Mouse (Mus musculus) midbrain, postnatal 0 days (tissue): Measurements from ENCODE around the gene Inhbc. TPM values are rescaled to one million over a fixed set of nuclear protein-coding genes. Genes with fewer than 3 reads are reported as not detected.

Source experiments
- ATAC-seq: fragments of 200-750 bp; cut with Nextera tagmentation; 2 replicates; pipeline ENCODE4 v1.8.0; 2017; ENCODE audit warnings: moderate number of reproducible peaks, mild to moderate bottlenecking, moderate TSS enrichment, moderate library complexity; ENCODE audit not compliant: low FRiP score
- DNase-seq: peaks from one replicate; pipeline ENCODE4 v3.0.0-alpha.2; 2015; ENCODE audit warnings: low spot score
- H3K27ac ChIP-seq: fragments of 300-500 bp; sonication (generic); 2 replicates; pipeline ENCODE4 v1.5.1; 2014; ENCODE audit warnings: low read depth, mild to moderate bottlenecking, low read length, mixed read lengths
- H3K27me3 ChIP-seq: fragments of 300-500 bp; sonication (generic); 2 replicates; pipeline ENCODE4 v1.6.1; 2014; ENCODE audit warnings: low read length, control low read depth, mixed read lengths; ENCODE audit not compliant: insufficient read depth
- H3K36me3 ChIP-seq: fragments of 300-500 bp; sonication (generic); 2 replicates; pipeline ENCODE4 v1.6.1; 2014; ENCODE audit warnings: low read length, control low read depth, mixed read lengths; ENCODE audit not compliant: insufficient read depth
- H3K4me1 ChIP-seq: fragments of 300-500 bp; sonication (generic); 2 replicates; pipeline ENCODE4 v1.6.1; 2014; ENCODE audit warnings: mild to moderate bottlenecking, control low read depth, antibody characterized with exemption, low read length, mixed read lengths; ENCODE audit not compliant: insufficient read depth
- H3K4me2 ChIP-seq: fragments of 300-500 bp; sonication (generic); 2 replicates; pipeline ENCODE4 v1.6.1; 2014; ENCODE audit warnings: low read depth, mild to moderate bottlenecking, low read length, mixed read lengths; ENCODE audit not compliant: poor library complexity, severe bottlenecking
- H3K4me3 ChIP-seq: fragments of 300-500 bp; sonication (generic); 2 replicates; pipeline ENCODE4 v1.5.1; 2014; ENCODE audit warnings: low read depth, mild to moderate bottlenecking, low read length, moderate library complexity
- H3K9ac ChIP-seq: fragments of 300-500 bp; sonication (generic); replicated peaks from 2 replicates; pipeline ENCODE4 v1.6.1; 2014; ENCODE audit warnings: mild to moderate bottlenecking, low read length, moderate library complexity, mixed read lengths; ENCODE audit not compliant: poor library complexity, severe bottlenecking
- H3K9me3 ChIP-seq: fragments of 300-500 bp; sonication (generic); 2 replicates; pipeline ENCODE4 v1.6.1; 2016; ENCODE audit warnings: low read length, control low read depth
- CTCF ChIP-seq: IDR thresholded peaks from 2 replicates; pipeline ENCODE4 v1.5.1; 2016; ENCODE audit warnings: antibody characterized with exemption, mild to moderate bottlenecking
- WGBS: fragments of 180-500 bp; shearing (Covaris S2); extraction: QIAGEN DNeasy Blood & Tissue Kit; methylation state at CpG from one replicate; pipeline ENCODE4 v1.1.7; 2014; 5-methylcytosine and 5-hydroxymethylcytosine counted together
- polyA plus RNA-seq: library from polyadenylated mRNA; unstranded; fragments of >200 nt; fragmentation: Nextera tagmentation; extraction: Ambion mirVana; gene quantifications from 2 replicates; pipeline ENCODE4 v1.2.1, GENCODE M21; 2015
- total RNA-seq: library from RNA; depleted of rRNA; stranded (reverse); fragments of >200 nt; gene quantifications from 2 replicates; pipeline ENCODE4 v1.2.3, GENCODE M21; 2014

Gene Inhbc
- total and polyA plus RNA-seq, 2 experiments from 2014 or later, result not detected

DNA sequence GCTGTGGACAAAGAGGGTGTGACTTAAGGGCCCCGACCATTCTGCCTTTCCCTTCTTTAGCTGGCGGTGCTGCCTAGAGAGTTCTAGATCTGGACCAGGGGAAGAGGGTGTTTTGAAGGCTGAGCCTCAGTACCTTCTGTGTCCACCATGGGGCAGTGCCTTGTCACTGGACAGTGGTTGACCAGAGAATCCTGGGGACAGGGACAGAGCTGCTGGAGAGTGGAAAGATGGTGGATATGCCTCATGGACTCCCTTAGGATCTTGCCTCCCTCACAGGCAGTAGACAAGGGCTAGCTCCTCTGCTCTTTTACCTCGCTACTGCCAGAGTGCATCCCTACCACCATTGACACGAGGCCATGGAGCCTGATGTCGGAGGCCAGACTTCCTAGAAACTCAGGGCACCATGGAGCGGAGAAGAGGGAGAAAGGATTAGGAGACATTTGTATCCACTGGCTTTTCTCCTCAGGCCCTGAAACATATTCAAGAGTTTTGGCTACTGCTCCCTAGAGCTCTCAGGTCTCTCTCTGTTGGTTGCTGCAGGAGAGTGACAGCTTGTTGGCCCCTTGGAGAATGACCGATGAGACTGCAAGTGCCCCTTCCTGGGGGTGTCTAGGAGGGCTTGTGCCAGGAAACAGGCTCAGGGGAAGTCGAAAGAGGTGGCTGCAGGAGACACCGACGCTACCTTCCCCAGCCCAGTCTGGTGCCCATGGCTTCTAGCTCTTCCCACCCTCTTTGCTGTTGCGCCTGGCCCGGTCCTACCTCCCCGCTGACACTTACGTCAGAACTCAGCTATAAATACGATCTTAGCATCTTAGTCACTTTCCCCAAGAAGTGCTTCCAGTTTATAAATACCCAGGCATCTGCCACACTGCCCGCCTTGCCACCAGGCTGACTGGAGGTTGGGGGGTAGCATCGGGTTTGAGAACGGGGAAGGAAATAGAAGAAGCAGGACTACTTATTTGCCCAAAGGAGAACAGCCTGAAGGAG lies 16.0 kb downstream of the Inhbc start, which contains the start of gene Inhbe:
TSS of gene Inhbe (minus strand) at position 503 of the 987 bp plus-strand sequence.
- TF ChIP-seq CTCF, result peak; percentile 52
- H3K36me3 ChIP-seq, result no peaks in the 10 kb centered on the region
- H3K4me3 ChIP-seq, result no peak within 1 kb of the TSS
- ATAC-seq (no peak), DNase-seq (no peak)
- WGBS, result 89% methylated on average over 18 of the region's 18 CpGs
- H3K4me2 ChIP-seq, result no peak within 1 kb of the TSS
- H3K9ac ChIP-seq, result no peak within 1 kb of the TSS
- no peak within 1 kb of the TSS for H3K27ac ChIP-seq
- peaks cover 4% of the 10 kb centered on the region; the same call in 1 of the 2 replicates for H3K4me1 ChIP-seq
- no peaks in the 10 kb centered on the region for H3K27me3 ChIP-seq
- H3K9me3 ChIP-seq, result no peaks in the 10 kb centered on the region

DNA sequence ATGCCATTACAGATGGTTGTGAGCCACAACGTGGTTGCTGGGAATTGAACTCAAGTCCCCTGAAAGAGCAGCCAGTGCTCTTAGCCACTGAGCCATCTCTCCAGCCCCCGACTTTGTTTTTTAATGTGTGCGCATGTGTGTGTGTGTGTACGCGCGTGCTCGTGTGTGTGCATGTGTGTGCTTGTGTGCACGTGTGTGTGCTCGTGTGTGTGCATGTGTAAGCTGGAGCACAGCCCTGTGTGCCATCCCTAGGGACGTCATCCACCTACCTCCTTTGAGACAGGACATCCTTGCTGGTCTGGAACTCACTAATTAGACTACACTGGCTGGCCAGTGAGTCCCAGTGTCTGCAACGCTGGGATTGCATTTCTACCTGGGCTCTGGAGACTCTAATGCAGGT lies 17.5 kb downstream of the Inhbc start:
- H3K4me3 ChIP-seq, result no peak overlapping the region
- H3K4me2 ChIP-seq, result no peak overlapping the region
- WGBS, result 91% methylated on average over 11 of the region's 11 CpGs
- H3K9me3 ChIP-seq, result no peaks in the 10 kb centered on the region
- no peak overlapping the region for H3K9ac ChIP-seq
- no peaks in the 10 kb centered on the region for H3K36me3 ChIP-seq
- no peak for ATAC-seq
- H3K4me1 ChIP-seq, result peaks cover 4% of the 10 kb centered on the region; the same call in 1 of the 2 replicates
- no peak for DNase-seq
- TF ChIP-seq CTCF, result no peak
- no peaks in the 10 kb centered on the region for H3K27me3 ChIP-seq
- H3K27ac ChIP-seq, result no peak overlapping the region

DNA sequence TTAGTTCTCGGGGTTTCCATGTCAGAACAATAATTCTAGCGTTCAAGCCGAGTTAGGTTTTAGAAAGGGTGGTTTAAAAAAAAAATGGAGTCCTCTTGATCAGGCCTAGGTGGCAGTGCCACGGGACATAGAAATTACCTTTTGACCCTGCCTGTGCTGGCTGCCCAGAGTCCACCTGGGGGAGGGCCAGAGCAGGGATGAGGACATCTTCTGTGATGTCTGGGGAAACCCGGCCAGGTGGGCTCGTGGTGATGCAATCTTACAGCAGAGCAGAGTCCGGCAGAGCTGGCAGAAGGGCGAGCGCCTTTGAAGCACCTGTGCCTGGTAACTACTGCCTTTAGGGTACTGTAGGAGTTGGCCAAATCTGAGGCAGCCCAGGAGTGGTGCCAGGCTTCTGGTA lies 18.0 kb downstream of the Inhbc start:
- Histone ChIP-seq H3K4me3 (no peak overlapping the region), H3K9ac (no peak overlapping the region), H3K27ac (no peak overlapping the region), H3K4me2 (no peak overlapping the region), H3K36me3 (no peaks in the 10 kb centered on the region), H3K9me3 (no peaks in the 10 kb centered on the region), H3K4me1 (peaks cover 4% of the 10 kb centered on the region; the same call in 1 of the 2 replicates), H3K27me3 (no peaks in the 10 kb centered on the region)
- 93% methylated on average over 9 of the region's 9 CpGs for WGBS
- no peak for DNase-seq
- ATAC-seq, result no peak
- no peak for TF ChIP-seq CTCF

DNA sequence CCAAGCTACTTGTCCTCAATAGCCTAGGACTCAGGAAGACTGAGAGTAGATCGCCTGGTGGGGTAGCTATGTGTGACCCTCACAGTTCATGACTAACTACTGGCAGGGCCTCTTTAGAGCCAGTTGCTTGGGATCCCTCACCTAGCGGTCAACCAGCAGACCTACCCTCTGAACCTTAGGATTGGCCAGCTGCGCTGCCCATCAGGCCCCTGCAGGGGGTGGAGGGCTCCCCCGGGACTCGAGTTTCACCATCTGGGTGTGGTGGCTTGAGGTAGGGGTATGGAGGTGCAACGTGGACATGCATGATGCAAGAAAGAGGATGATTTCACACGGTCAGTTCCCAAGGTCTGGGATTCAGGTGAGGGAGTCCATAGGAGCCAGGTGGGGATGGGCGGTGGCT lies 18.5 kb downstream of the Inhbc start:
- H3K4me2 ChIP-seq, result no peak overlapping the region
- no peak overlapping the region for H3K4me3 ChIP-seq
- H3K9me3 ChIP-seq, result no peaks in the 10 kb centered on the region
- TF ChIP-seq CTCF, result no peak
- ATAC-seq (no peak), DNase-seq (no peak)
- H3K9ac ChIP-seq, result no peak overlapping the region
- H3K4me1 ChIP-seq, result peaks cover 4% of the 10 kb centered on the region; the same call in 1 of the 2 replicates
- no peaks in the 10 kb centered on the region for H3K27me3 ChIP-seq
- 78% methylated on average over 8 of the region's 8 CpGs for WGBS
- H3K36me3 ChIP-seq, result no peaks in the 10 kb centered on the region
- H3K27ac ChIP-seq, result no peak overlapping the region

- H3K4me3 ChIP-seq, result no peak overlapping the region
Measured at GRCm38 (mm10) chr10:127351285-127351595, 19.0 kb downstream of the Inhbc start.

More at GRCm38 (mm10) chr10:127351285-127351595, 19.0 kb downstream of the Inhbc start:
- Histone ChIP-seq H3K9ac (no peak overlapping the region), H3K27ac (no peak overlapping the region), H3K36me3 (no peaks in the 10 kb centered on the region), H3K9me3 (no peaks in the 10 kb centered on the region), H3K27me3 (no peaks in the 10 kb centered on the region), H3K4me2 (no peak overlapping the region), H3K4me1 (peaks cover 4% of the 10 kb centered on the region; the same call in 1 of the 2 replicates)
- no peak for TF ChIP-seq CTCF
- DNase-seq (no peak), ATAC-seq (no peak)
- 88% methylated on average over 8 of the region's 8 CpGs for WGBS
